Mouse (Mus musculus) small intestine, adult 2 months (tissue): ENCODE data around the gene Ndufs2. TPM values are rescaled to one million over a fixed set of nuclear protein-coding genes. Genes with fewer than 3 reads are reported as not detected.
A peak's percentile ranks its signal among the peaks of the same experiment; 100 is the strongest.

ENCODE experiments used
- H3K27ac ChIP-seq: fragments of 200-500 bp; 2 replicates; pipeline ENCODE4 v1.5.1; 2012; ENCODE audit warnings: low read depth, low read length, control low read depth, inconsistent platforms; ENCODE audit not compliant: insufficient read depth
- H3K27me3 ChIP-seq: fragments of 200-500 bp; 2 replicates; pipeline ENCODE4 v1.6.1; 2012; ENCODE audit warnings: mild to moderate bottlenecking, moderate library complexity, low read length, inconsistent platforms; ENCODE audit not compliant: control insufficient read depth, insufficient read depth
- H3K36me3 ChIP-seq: fragments of 200-500 bp; 2 replicates; pipeline ENCODE4 v1.6.1; 2012; ENCODE audit warnings: mild to moderate bottlenecking, low read length, control low read depth, inconsistent platforms; ENCODE audit not compliant: control insufficient read depth, insufficient read depth
- H3K4me1 ChIP-seq: fragments of 200-500 bp; 2 replicates; pipeline ENCODE4 v1.6.1; 2012; ENCODE audit warnings: low read length, inconsistent platforms, mixed read lengths; ENCODE audit not compliant: control insufficient read depth, insufficient read depth, insufficient read length
- H3K4me3 ChIP-seq: fragments of 200-500 bp; 2 replicates; pipeline ENCODE4 v1.5.1; 2012; ENCODE audit warnings: low read depth, mild to moderate bottlenecking, control low read depth, inconsistent platforms, low read length, moderate library complexity
- CTCF ChIP-seq: fragments of 200-500 bp; IDR thresholded peaks from 2 replicates; pipeline ENCODE4 v1.5.1; 2012; ENCODE audit warnings: low read depth, mild to moderate bottlenecking, control low read depth, inconsistent platforms, low read length, moderate library complexity, mixed read lengths; ENCODE audit not compliant: insufficient replicate concordance, insufficient read length; ENCODE audit errors: extremely low read depth
- POLR2A ChIP-seq: fragments of 200-500 bp; IDR thresholded peaks from 2 replicates; pipeline ENCODE4 v1.6.1; 2012; ENCODE audit warnings: low read depth, mild to moderate bottlenecking, control low read depth, inconsistent platforms, low read length, moderate library complexity
- WGBS: fragments of 180-500 bp; shearing (Covaris S2); methylation state at CpG from one replicate; pipeline ENCODE4 v1.1.7; 2018; 5-methylcytosine and 5-hydroxymethylcytosine counted together
- polyA plus RNA-seq: library from polyadenylated mRNA; depleted of rRNA; stranded (reverse); fragments of >200 nt; gene quantifications from 2 replicates; pipeline ENCODE4 v1.2.3, GENCODE M21; 2012

Gene Ndufs2
- polyA plus RNA-seq, 1 experiment: 116 TPM

GRCm38 (mm10) chr1:171232800-171233730 is 18.1 kb downstream of the Ndufs2 start:
- H3K4me1 ChIP-seq: no peaks in the 10 kb centered on the region
- 67% methylated on average over 12 of the region's 12 CpGs for WGBS
- peak overlapping the region; percentile 44 for H3K4me3 ChIP-seq
- peaks cover 47% of the 10 kb centered on the region for H3K36me3 ChIP-seq
- TF ChIP-seq POLR2A: no peak
- no peak for TF ChIP-seq CTCF
- H3K27me3 ChIP-seq: no peaks in the 10 kb centered on the region
- peak overlapping the region; percentile 46 for H3K27ac ChIP-seq

GRCm38 (mm10) chr1:171232348-171232747 is 18.8 kb downstream of the Ndufs2 start:
- Histone ChIP-seq H3K27me3 (no peaks in the 10 kb centered on the region), H3K4me1 (no peaks in the 10 kb centered on the region), H3K4me3 (no peak overlapping the region), H3K27ac (no peak overlapping the region; the same call in 1 of the 2 replicates), H3K36me3 (peaks cover 40% of the 10 kb centered on the region)
- 63% methylated on average over 5 of the region's 5 CpGs for WGBS
- no peak for TF ChIP-seq CTCF
- no peak for TF ChIP-seq POLR2A

GRCm38 (mm10) chr1:171231844-171232243 is 19.3 kb downstream of the Ndufs2 start:
- TF ChIP-seq POLR2A (no peak), CTCF (no peak)
- H3K4me3 ChIP-seq: no peak overlapping the region; the same call in 1 of the 2 replicates
- H3K4me1 ChIP-seq: no peaks in the 10 kb centered on the region
- peaks cover 35% of the 10 kb centered on the region for H3K36me3 ChIP-seq
- no peaks in the 10 kb centered on the region for H3K27me3 ChIP-seq
- no peak overlapping the region for H3K27ac ChIP-seq
- 74% methylated on average over 4 of the region's 4 CpGs for WGBS

GRCm38 (mm10) chr1:171230215-171230614 is 21.0 kb downstream of the Ndufs2 start:
- Histone ChIP-seq H3K4me1 (no peaks in the 10 kb centered on the region), H3K27ac (no peak overlapping the region), H3K36me3 (peaks cover 21% of the 10 kb centered on the region), H3K27me3 (no peaks in the 10 kb centered on the region), H3K4me3 (no peak overlapping the region)
- 44% methylated on average over 3 of the region's 3 CpGs for WGBS
- TF ChIP-seq CTCF (no peak), POLR2A (no peak)

GRCm38 (mm10) chr1:171229750-171230149 is 21.4 kb downstream of the Ndufs2 start:
- H3K4me3 ChIP-seq: no peak overlapping the region
- 81% methylated on average over 6 of the region's 6 CpGs for WGBS
- peaks cover 16% of the 10 kb centered on the region for H3K36me3 ChIP-seq
- no peak for TF ChIP-seq POLR2A
- no peak for TF ChIP-seq CTCF
- no peaks in the 10 kb centered on the region; the same call in 1 of the 2 replicates for H3K4me1 ChIP-seq
- H3K27ac ChIP-seq: no peak overlapping the region
- no peaks in the 10 kb centered on the region for H3K27me3 ChIP-seq

- H3K36me3 ChIP-seq: 0 out of 2 replicates have a peak, but pooled peaks cover 1% of the 10 kb centered on the region
- H3K4me1 ChIP-seq: peaks cover 3% of the 10 kb centered on the region; the same call in 1 of the 2 replicates
- H3K27ac ChIP-seq: no peak overlapping the region
- TF ChIP-seq CTCF (no peak), POLR2A (no peak)
- no peaks in the 10 kb centered on the region for H3K27me3 ChIP-seq
- H3K4me3 ChIP-seq: no peak overlapping the region
- WGBS: 79% methylated on average over 1 of the region's 1 CpGs
Measured at GRCm38 (mm10) chr1:171227879-171228278, 23.3 kb downstream of the Ndufs2 start.

GRCm38 (mm10) chr1:171226780-171227179 is 24.4 kb downstream of the Ndufs2 start:
- Histone ChIP-seq H3K4me3 (no peak overlapping the region), H3K36me3 (0 out of 2 replicates have a peak, but pooled peaks cover 1% of the 10 kb centered on the region), H3K27ac (no peak overlapping the region), H3K27me3 (no peaks in the 10 kb centered on the region), H3K4me1 (peaks cover 5% of the 10 kb centered on the region; the same call in 1 of the 2 replicates)
- 63% methylated on average over 4 of the region's 4 CpGs for WGBS
- TF ChIP-seq CTCF: no peak
- no peak for TF ChIP-seq POLR2A
